Mouse (Mus musculus): ENCODE results near the gene Gtf2i.

DNA sequence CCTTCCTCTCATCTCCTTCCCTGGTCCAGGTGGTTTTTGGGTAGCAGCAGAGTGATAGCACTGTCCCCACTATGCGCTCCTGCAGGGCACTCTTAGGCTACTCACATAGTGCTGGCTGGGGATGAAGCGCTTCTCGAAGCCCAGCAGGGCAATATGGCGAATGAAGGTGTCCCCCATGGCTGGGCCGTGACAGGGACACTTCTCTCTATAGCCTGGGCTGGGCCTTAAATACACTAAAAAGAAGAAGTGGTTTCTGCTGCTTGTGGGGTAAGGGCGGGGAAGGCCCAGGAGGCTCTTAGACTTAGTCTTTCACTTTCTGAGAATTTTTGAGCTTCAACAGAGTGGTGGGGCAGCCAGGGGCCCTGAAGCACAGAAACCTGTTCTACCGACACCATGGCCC is 85.2 kb downstream of the Gtf2i start, which contains the start of gene Ncf1:
- TF ChIP-seq POLR2A (IDR thresholded peaks at IDR 0.05; ENCODE audit: borderline replicate concordance, extremely low read depth, insufficient read depth, insufficient read length, poor library complexity, severe bottlenecking) (no peak), CTCF (IDR thresholded peaks at IDR 0.05; ENCODE audit: borderline replicate concordance, extremely low read depth, insufficient read depth, insufficient read length) (no peak)

Measured in brain, embryonic 14.5 days (tissue).